Mouse (Mus musculus): ENCODE results near the gene Cd4.

DNA sequence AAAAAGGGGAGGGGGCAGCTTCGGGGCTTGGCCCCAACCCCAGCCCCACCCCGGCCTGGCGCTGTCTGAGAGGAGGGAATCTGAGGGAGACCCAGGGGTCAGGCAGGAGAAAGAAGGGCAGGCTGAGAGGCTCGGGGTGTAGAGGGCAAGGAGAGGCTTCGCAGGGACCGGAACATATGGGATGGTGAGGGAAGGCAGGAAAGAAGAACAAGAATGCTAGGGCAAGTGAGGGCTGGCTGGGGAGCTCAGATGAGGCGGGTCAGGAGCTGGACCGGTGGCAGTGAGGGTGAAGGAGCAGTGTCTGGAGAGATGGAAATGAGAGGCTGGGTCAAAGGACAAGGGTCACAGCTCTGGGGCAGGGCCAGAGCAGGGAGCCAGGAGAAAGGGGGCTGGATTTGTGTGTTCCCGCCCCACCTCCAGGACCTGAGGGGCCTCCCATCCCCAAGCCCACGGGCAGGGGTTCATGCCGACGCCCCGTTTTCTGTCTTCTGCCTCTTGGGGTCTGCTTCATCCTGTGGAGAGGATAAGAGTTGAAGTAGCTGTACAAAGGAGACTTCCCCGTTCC lies 25.8 kb upstream of the Cd4 start:
- TF ChIP-seq POLR2A (IDR thresholded peaks at IDR 0.05; ENCODE audit: low read depth, low read length): no peak
- TF ChIP-seq CTCF (IDR thresholded peaks at IDR 0.05; ENCODE audit: extremely low read depth, insufficient read length, insufficient replicate concordance, low read depth, low read length): no peak

Measured in small intestine, adult 2 months (tissue).